Mouse (Mus musculus): ENCODE results near the gene Mst1r.
A peak's percentile ranks its signal among the peaks of the same experiment; 100 is the strongest.

The Mst1r gene

DNA sequence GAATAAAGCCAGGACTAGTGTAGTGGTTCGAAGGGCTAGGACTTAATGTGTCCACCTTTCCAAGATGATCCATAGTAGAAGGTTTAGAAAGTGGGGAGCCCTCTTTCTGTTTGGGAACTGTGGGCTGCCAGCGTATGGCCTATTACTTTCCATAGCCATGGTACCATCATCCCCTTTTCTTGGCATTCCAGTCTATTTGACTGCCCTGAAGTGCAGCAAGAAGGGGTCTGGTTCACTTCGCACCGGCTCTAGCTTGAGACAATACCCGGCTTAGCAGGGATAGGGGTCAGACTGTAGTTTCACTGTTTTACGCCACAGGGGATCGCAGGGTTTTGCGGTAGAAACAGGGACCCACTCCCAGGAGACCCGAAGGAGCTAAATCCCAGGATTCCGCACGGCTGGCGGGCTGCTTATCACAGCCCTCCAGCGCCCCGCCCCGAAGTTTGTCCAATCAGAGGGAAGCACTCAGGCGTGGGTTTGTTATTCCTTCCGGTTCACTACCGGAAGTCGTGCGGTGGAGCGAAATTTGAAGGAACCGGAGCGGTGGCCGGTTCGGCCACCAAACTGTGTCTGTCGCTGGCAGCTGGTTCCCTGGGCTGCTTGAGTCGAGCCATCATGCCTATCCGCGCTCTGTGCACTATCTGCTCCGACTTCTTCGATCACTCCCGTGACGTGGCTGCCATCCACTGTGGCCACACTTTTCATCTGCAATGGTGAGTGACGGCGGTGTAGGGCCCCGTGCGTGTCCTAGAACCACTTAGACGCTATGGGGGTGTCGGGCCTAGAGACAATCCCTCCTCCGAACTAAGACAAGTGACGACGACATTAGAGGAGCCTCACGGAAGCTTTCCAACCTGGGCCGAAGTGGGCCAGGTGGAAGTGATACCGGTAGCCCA lies 44.0 kb downstream of the Mst1r start:
- DNase-seq (ENCODE audit: low read depth in 2 of 2, low spot score in 2 of 2) = peak; percentile 70 to 82

DNA sequence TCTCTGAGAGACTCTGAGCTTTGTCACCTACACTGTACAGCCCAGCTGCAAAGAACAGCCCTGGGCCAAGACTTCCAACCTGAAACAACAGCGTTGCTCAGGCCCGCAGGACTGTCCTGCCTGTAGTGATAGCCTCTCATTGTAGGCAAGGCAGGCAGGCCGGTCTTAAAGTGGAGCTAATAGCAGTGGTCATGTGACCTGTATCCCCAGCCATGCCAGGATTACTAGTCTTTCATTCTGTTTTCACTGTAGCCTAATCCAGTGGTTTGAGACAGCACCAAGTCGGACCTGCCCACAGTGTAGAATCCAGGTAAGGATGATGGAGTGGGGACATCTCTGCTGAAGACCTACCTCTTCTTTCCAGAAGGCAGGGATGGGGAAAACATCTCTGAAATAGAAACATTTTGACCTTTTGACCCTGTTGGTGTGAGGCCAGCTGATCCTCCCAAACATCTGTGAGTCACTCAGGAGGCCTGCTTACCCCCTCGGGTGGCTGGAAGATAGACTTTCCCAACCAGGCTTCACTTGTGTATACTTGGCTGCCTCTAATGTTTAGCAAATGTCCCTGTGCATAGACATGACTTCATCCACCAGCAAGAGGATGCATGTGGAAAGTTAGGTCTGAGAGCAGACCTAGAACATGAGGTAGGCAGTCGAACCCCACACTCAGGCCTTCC lies 49.1 kb downstream of the Mst1r start:
- DNase-seq (ENCODE audit: low read depth in 2 of 2, low spot score in 2 of 2) = no peak

DNA sequence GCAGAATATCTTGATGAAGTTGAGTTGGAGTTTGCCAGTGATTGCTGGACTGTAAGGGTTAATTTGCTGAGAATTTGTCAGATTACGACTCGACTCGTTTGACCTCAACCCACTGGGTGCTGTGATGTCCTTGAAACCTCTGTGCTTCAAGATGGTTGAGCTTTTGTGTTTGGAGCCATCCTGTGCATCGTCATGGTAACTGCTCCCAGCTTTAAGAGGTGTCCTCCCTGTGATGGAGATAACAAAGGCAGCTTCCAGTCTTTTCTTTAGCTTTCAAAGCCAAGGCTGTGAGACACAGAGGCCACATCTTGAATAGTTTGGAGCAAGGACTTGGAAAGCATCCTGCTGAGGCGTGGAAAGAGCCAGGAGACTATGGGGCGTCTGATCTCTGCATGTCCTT lies 50.5 kb downstream of the Mst1r start:
- no peak for DNase-seq (ENCODE audit: low read depth in 2 of 2, low spot score in 2 of 2)

DNA sequence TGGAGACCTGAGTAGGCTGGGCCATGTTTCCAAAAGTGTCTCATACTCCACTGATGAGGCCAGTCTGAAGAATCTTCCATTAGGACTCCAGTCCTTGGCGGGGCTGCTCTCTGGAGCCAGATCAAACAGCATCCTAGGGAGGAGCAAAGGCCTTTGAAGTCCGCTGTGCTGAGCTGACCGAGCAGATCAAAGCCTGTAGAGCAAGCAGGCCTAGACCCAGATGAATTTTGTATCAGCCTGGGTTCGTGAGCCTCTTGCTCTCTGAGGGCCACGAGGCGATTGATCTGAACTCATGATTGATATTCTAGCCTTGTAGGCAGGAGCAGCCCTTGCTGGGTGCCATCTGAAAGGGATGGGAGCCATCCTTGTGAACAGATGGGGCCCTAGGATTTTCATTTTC lies 53.2 kb downstream of the Mst1r start:
- no peak for DNase-seq (ENCODE audit: low read depth in 2 of 2, low spot score in 2 of 2)

DNA sequence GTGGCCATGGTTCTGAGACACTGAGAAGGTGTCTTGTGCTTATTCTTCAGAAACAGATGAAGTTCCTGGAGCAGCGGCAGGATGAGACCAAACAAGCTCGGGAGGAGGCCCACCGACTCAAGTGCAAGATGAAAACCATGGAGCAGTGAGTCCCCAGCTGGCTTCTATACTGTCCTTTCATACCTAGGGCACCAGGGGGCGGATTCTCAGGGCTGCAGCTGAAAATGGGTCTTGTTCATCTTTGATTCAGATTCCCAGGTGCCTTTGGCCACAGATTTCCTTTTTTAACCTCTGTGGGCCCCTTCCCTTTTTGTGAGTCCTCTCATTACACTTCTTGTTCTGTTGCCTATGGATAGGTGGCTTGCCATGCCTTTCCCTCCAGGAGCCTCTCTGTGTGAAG lies 54.3 kb downstream of the Mst1r start:
- no peak for DNase-seq (ENCODE audit: low read depth in 2 of 2, low spot score in 2 of 2)

DNA sequence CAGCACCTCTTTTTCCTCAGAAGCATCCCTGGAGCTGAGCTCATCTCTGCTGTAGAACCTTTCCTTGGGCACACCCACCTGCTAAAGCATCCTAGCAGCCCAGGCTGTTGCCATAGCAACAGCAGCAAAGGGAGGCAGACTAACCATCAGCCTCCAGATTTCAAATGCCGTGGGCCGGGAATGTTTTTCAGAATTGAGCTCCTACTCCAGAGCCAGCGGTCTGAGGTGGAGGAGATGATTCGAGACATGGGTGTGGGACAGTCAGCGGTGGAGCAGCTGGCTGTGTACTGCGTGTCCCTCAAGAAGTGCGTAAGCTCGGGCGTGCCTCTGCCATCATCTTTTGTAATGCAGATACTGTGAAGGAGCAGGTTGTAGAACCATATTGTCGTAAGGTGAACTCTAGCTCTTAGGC lies 54.7 kb downstream of the Mst1r start:
- no peak for DNase-seq (ENCODE audit: low read depth in 2 of 2, low spot score in 2 of 2)

DNA sequence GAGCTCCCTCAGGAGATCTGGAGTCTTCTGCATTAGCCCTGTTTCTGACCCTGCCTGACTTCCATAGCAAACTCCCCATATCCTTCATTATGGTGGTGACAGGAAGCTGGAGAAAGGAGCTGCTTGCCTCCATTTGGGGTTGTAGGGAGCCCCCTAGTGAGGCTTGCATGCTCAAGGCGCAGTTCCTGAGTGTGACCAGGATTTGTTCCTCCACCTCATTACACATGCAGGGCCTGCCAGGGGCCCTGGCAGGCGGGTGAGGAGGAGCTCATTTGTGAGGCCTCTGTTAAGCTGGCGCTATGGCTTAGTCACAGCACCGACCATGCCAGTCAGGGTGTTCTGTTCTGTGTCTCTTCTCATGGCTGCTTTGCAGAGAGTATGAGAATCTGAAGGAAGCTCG lies 55.2 kb downstream of the Mst1r start:
- no peak for DNase-seq (ENCODE audit: low read depth in 2 of 2, low spot score in 2 of 2)

DNA sequence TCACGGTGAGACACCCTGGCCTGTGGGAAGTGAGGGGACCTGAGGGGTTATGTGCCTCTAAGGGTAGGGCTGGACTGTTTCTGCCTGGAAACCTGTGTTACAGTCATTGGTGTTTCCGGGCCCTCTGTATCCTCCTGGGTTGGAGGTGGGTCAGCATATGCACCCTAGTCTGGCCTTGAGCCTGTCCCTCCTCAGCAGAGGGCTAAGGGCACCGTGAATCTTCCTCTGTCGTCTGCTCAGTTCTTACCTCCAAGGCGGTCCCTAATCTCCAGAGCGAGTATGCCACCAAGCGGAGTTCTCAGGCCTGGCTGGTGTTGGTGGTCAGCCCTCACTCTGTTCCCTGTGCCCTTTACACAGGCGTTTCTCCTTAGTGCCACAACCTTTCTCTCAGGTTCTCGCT lies 56.2 kb downstream of the Mst1r start:
- no peak for DNase-seq (ENCODE audit: low read depth in 2 of 2, low spot score in 2 of 2)

DNA sequence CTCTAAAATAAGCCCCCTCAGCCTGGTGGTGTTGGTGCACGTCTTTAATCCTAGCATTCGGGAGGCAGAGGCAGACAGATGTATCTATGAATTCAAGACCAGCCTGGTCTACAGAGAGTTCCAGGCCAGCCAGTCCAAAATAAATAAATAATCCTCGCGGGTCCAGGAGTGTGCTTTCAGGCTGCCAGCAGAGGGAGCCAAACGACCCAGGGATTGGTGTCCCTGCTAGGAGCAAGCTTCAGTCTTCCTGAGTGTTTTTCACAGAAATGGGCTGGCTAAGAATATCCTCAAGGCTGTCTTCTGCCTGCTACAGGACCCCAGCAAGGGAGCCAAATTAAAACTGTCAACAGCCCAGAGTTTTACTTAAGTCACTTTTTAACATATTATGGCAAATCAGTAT lies 57.0 kb downstream of the Mst1r start:
- peak; percentile 62 to 68 for DNase-seq (ENCODE audit: low read depth in 2 of 2, low spot score in 2 of 2)

DNA sequence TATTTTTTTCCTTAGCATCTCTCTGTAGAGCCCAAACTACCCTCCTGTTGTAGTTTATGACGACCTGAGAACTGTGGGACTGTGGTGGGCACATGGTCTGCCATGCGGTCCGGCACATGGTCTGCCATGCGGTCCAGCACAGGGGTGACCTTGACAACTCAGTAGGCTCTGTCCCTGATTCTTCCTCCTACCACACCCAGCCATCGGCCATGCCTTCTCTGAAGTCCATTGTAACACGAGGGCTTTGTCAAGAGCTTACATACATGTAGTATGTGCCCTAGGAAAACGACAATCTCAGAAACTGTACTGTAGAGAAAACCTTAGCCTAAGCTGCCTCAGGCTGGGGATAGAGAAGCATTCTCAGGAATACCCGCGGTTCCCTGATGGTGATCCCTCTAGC lies 58.0 kb downstream of the Mst1r start:
- no peak for DNase-seq (ENCODE audit: low read depth in 2 of 2, low spot score in 2 of 2)

DNA sequence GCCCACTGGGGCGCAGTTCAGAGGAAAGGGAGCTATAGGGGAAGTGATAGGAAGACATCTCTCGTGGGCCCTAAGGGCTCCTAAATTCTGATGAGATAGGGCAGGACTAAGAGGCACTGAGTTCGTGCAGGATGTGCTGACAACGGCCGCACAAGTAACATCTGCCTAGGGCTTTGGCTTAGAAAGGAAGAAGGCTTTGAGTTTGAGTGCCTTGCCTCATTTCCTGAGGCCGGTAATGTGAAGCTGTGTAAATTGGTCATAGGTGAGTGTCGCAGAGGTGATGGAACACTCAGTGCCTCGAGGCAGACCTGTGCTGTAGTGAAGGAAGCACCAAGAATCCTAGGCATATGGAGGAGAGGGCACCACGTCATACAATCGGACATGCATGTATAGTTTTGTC lies 60.0 kb downstream of the Mst1r start:
- no peak for DNase-seq (ENCODE audit: low read depth in 2 of 2, low spot score in 2 of 2)

DNA sequence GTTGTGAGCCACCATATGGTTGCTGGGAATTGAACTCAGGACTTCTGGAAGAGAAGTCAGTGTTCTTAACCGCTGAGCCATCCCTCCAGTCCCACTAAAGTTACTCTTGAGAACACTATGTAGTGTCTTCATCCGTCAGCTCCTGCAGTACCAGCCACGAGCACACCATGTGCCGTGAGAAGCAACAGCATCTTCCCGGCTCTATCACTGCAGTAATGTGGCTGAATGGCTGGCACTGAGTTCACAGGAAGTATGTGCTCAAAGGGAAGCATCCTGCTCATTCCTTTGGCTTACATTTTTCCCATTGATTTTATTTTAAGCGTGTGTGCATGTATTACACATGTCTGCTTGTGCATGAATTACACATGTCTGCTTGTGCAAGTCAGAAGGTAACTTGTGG lies 60.8 kb downstream of the Mst1r start:
- DNase-seq (ENCODE audit: low read depth in 2 of 2, low spot score in 2 of 2) = no peak

DNA sequence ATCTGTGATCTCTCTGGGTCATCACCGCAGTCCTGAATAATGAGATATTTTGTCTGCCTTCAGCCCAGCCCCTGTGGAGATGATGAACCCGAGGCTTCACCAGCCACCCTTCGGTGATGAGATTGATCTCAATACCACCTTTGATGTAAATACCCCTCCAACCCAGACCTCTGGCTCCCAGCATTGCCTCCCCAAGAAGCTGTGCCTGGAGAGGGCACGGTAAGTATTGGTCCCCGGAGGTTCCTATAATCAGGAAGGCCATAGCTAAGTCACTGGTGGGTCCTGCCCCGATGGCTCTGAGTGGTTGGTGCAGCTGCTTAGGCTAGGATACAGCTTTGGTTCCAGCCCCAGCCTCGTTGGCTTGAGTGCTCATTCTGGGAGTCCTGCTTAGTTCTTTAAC lies 61.9 kb downstream of the Mst1r start:
- DNase-seq (ENCODE audit: low read depth in 2 of 2, low spot score in 2 of 2) = no peak

Measured in CD8-positive naive resting alpha-beta T cell, adult 2 months (primary cell).